Mouse (Mus musculus) thymus, adult 2 months (tissue): ENCODE measurements around the gene Cramp1l.

Source experiments
- CTCF ChIP-seq: fragments of 200-500 bp; IDR thresholded peaks from 2 replicates; pipeline ENCODE4 v1.5.1; 2012; ENCODE audit warnings: mild to moderate bottlenecking, control low read depth, low read length, moderate library complexity, borderline replicate concordance; ENCODE audit not compliant: control insufficient read depth, poor library complexity, insufficient read depth; ENCODE audit errors: extremely low read depth
- POLR2A ChIP-seq: fragments of 200-500 bp; IDR thresholded peaks from 2 replicates; pipeline ENCODE4 v1.6.1; 2012; ENCODE audit warnings: mild to moderate bottlenecking, low read length, control low read depth, moderate library complexity; ENCODE audit not compliant: control insufficient read depth, poor library complexity, insufficient read depth; ENCODE audit errors: extremely low read depth

DNA sequence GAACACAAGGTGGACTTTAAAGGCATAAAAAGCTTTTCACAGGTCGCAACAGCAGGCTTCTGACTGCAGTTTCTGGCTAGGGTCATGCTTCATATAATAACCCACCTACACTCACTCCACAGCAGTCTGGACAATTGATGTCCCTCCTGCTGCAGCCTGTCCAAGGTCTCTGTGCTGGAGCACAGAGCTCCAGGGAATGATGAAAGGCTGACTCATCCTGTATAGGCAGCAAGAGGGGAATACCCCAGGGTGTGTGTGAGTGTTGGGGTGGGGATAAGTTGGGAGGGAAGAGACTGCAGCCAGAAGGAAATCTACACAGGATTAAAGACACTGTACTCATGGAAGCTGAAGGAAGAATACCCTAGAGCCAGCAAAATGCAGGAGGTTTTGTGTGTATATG lies 86.1 kb downstream of the Cramp1l start:
- TF ChIP-seq CTCF = no peak
- TF ChIP-seq POLR2A = no peak
